Mouse (Mus musculus): ENCODE results near the gene Syt13.

Gene Syt13

DNA sequence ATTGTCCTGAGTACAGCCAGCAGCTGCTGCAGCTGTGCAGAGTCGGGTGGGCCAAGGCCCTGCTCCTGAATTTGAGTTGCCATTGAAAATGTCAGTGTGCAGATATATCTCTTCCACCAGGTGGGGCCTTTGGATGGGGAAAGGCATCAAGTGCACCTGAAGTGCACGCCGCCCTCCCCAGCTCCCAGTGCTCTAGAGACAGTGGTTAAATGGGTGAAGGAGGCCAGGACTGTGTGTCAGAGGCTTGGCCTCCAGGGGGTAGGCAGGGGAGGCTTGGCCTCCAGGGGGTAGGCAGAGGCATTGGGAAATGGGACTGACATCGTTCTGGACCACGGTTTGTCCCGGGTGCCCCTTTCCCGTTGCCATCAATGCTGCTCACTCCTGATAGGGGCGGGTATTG lies 51.4 kb downstream of the Syt13 start:
- peak; percentile 34 to 45 for DNase-seq

DNA sequence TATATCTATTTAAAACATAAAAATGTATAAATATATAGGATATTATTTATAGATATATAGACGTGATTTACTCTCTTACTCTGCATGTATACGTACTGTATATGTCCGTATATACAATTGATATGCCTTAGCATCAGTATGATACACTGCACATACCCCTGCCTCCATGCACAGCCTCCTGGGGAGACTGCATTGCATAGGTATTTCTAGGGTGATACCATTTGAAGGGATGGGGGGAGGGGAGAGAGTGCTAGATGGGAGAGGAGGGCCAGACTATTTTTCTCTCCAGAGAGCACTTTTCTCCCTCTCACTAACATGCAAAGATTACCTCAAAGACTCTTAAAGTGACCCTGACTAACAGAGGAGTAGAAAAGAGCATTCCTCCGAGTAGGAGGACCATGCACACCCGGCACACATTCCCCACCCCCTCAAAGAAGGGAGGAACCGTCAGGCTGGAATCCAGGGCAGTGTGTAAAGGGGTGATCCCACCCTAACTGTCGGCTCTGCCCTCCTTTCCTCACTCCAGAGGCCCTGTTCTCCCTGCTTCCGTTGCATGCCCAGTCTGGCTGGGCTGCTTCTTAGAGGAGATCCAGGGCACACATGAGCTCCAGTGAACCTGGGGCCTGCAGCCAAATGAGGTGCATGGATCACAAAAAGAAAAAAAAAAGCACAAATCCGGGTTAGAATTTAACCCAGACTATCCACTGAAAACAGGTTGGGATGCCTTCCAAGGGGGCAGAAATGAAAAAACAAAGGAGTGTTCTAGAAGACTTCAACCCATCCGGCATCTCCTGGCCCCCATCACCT lies 52.3 kb downstream of the Syt13 start:
- DNase-seq, result peak; percentile 30 to 82

DNA sequence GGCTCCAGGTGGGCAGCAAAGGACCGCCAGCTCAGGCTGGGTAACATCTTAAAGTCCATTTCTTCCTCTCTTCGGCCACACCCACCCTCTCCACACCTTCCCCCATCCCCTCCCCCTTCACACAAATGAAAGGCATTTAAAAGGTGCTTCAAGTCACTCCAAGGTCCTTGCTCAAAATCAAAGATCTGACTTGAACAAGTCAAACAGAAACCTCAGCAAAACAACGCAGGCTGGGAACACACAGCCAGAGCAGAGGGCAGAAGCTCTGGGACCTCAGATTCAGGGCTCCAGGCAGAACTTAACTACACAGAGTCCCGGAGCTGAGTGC lies 52.9 kb downstream of the Syt13 start:
- peak in 1 of 2 experiments; percentile 27 for DNase-seq

DNA sequence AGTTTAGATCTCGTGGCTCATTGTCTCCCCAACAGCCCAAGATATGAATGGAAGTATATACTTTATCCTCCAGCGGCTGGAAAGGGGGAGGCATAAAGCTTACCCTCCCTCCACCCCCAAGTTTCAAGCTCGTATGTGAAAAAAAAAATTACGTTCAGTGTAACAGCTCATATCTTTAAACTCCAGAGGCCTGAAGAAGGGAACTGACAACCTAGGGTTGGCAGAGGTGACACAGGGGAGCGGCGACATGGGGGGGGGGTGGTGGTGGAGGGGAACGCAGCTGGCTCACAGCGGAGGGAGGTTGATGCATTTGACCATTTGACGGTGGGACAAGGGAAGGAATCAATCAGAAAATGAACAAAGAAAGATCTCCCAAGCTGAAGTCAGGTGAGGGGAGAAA lies 56.2 kb downstream of the Syt13 start:
- DNase-seq, result no peak

DNA sequence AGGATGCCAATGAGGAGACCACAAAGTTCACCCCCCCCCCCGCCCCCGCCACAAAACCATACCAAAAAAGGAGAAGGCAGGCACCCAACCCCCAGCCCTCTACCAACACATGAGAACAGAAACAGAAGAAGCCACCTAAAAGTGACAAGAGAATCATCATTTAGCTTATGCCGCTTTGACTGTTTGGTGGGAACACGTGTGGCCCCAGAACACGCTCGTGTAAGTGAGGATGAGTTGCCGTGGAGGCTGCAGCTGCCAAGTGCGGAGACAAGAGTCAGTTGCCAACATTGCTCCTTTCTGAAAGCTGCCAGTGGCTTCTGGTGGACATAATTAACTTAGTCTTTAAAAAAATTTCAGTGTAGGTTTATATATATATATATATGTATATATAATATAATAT lies 56.6 kb downstream of the Syt13 start:
- no peak for DNase-seq

DNA sequence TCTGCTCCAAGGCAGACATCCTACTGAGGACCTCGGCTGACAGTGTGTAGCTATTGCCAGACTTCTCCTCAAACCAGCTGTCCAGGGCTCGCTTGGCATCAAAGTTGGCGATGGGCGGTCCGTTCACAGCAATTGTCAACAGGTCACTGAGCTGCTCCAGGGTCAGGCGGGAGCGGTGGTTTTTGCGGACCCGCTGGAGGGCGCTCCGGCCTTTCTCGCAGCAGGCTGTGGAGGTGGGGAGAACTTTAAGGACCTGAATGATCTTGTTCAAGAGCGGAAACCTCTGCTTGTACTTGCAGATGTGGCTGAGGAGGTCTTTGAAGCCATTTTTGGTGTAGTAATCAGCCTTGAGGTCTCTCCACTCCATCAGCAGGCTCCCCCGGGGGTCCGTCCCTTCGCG lies 57.2 kb downstream of the Syt13 start:
- no peak for DNase-seq

DNA sequence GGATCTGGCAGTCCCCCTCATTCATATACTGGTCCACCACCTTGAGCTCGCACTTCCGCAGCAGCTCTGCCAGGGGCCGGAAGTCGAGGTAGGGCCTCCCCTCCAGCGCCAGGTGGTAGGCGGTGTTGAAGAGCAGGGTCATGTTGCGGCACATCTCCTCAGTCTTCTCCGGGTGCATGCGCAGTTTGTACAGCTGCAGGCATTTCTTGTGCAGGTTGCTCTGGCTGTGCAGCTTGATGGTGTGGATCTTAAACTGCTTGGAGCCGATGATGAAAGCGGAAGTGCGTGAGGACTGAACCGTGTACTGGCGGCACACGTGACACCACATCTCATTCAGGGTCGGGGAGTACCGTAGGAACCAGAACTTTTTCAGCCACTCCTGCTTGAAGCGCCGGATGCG lies 58.7 kb downstream of the Syt13 start:
- no peak for DNase-seq

DNA sequence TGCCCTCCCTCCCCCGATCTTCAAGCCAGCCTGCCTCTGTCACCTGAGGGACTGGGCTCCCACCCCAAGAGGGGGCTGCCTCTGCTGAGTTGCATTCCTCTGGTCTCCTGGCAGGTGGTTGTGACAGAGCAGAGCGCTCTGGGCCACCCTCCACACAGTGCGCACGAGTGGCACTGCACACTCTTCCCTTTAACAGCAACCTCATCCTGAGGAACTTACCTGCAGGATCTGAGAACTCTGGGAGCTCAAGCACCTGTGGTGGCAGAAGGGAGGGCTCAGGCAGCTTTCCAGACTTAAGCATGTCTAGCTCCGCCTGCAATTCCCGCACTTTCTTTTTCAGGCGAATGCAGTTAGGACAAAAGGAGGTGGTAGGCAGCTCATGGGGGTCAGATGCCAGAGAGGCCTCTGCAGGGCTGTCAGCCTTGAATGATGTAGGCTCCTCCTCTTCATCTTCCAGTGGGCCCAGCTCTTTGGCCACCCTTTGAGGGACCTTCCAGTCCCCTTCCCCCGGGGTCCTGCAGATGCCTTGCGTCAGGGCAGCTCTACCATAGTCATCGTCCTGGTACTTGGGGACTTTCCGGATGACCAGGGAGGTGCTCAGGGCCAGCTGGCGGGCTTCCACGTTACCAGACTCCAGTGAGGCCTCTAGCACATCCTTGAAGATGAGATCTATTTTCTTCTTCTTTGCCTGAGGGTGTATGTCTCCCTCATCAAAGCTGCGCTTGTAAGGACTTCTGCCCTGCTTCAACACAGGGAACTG lies 60.3 kb downstream of the Syt13 start:
- peak; percentile 32 to 79 for DNase-seq

DNA sequence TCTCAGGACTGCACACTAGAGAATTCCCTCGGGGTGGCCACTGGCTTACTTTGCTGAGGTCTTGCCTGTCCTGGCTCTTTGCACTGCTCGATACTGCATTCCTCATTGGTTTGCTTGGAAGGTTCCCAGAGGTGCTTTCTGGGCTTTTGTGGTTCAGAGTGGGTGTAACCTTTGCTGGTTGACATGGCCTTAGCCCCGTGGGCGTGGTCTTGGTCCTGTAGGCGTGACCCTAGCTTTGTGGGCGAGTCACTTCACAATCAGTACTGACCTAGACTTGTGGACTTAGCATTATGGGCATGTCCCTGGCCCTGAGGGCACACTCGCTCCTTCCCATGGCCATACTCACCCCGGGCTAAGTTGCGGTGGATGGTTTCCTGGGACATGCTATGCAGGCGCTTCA lies 65.3 kb downstream of the Syt13 start:
- no peak for DNase-seq

DNA sequence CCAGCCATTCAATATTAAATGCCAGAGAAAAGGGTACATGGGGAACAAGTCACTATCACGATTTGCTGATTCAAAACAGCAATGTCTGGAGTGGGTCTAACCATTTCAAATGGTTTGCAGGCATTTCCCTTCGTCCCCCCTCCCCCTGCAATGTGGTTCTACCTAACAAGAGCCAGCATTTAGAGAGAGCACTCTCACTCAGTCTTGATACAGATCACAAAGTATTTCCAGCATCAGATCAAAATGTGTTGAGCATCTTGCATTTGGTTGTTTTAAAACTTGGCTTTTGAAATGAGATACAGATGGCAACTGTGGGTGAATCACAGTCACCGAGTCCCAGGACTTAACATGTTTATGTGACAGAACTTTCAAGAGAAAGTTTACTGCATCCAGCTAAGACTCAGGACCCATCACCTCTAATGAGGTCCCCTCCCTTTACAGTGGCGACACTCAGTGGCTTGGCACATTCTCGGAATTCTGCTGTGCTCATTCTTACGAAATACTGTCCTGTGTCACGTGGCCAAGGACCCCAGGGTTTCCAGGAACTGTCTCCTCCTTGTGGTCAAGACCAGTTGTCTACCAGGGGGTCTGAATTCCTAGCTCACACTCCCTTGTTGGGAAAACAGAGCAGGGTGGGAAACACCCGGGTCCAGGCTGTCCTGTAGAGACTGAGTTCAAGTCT lies 67.8 kb downstream of the Syt13 start:
- peak; percentile 60 to 67 for DNase-seq

DNA sequence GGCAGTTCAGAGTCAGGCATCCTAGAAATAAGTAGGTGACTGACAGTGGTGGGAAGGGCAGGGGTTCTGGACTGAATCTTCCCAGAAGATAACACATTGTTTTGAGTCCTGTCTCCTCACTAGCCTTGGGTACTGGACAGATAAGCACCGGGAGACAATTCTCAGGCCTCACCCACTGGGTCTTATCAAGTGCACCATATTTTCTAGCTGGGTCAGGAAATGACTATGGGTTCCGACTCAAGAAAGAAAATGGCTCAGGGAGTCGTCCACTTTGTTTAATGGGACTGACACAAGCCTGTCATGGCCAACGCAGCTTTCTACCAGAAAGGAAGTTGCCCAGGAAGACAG lies 68.3 kb downstream of the Syt13 start:
- DNase-seq, result no peak

DNA sequence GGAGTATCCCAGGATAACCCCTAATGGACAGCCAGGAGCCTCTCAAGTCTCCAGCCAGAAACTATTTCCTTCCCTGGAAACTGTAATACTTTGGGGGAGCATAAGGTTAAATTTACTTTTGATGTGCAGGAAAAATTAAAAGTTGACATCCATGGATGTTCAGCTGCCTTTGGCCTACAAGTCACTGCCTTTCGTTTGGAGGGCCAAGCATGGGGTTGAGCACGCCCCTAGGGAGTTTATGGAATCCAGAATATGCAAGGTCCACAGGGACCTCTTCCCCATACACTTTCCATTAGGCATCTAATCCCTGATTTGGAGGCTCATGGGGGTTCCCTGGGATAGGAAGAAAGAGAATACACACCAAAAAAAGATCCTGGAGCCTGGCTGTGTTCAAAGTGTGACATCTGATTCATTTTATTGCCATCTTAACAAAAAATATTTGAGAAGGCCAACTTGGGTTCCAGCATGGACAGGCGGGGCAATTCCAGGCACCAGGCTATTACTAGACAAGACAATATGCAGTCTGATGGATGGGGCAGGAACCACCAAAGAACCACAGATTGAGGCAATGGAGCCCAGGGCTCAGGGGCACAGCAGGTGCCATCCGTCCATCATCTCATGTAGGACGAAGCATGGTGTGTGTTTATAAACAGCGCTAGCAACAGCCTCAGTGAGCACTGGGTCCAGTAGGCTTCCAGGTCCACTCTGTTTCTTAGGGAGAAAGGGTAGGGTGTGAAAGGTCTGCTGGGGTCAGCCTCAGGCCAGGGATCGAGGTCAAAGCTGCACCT lies 69.6 kb downstream of the Syt13 start:
- no peak for DNase-seq

DNA sequence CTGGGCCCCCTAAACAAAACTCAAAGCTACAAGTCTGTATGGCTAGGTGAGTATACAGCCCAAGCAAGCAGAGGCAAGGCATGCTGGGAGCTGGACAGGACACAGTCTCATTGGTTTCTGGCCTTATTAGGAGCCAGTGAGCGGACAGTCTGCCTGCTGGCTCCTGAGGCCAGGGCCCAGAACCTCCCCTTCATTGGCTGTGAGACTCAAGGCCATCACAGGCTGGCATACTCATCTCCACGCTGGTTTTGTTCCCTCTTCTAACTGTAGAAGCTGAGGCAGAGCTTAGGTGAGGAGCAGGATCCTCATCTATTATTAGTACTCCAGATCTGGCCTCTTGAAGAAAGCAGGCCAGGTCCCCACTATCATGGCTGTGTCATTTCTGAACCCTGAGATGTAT lies 70.3 kb downstream of the Syt13 start:
- no peak for DNase-seq

DNA sequence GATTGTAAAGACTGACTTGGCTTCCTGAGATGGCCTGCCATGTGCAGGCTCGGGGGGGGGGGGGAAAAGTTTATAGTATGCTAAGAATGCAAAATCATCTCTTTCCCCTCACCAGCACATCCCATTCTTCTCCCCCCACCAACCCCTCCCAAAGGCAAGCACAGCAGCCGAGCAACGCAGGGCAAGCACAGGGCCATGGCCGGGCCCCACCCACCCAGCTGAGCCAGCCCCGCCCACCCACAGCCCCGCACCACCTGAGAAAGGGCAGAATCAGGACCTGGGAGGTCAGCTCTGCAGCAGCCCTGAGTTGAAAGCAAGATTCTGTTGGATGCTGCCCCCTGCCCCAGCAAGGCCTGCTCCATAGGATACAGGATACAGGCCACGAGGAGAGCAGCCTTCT lies 70.7 kb downstream of the Syt13 start:
- DNase-seq, result no peak

DNA sequence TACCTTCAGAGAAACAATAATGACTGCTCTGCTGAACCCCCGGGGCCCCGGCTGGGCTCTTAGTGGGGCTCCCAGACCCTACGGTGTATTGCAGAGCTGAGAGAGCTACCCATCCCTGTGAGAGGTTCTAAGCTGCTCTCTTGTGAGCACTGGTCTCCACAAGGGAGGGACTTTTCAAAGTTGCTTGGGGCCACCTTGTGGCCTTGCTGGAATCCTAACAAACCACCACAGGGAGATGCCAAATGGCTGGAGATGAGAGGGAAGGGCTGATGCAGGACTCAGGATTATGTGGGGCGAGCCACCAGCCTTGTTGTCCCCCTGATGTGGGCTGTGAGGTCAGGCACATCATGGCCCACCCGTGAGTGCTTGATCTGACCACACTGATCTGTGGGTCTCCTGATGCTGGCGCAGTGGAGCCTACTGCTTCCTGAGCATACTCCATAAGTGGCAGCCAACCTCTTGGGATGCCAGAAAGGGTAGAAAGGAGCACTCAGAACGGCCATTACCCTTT lies 72.3 kb downstream of the Syt13 start:
- DNase-seq, result peak in 1 of 2 experiments; percentile 31

DNA sequence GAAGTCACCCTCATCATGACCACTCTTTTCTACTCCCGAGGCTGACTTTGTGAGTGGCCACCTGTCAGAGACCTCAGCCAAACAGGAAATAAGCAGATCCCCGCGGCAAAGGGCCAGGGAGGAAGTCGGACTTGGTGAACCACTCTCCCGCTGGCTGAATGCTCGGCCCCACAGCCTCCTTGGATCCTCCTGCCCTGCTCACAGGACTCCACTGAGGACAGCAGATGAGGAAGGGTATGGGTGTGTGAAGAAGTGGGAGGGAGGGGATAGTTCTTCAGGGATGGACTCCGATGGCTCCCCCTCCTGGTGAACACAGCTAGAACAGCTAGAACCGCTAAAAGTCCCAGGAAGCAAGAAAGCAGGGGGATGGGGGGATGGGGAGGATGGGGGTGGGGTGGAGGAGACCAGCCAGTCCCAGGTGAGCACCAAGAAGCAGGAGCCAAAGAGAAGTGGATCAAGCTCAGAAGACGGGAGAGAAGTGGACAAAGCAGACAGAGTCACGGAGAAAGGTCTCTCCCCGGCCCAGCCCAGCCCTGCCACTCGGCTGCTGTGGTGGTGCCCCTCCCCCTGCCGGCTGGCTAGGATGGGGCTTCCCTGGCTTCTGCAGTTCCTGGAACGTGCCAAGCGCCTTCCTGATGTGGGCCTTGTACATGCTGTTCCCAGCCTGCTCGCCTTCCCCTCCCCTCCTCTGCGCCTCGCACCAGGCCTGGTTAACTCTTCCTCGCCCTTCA lies 73.2 kb downstream of the Syt13 start:
- peak; percentile 83 to 92 for DNase-seq

DNA sequence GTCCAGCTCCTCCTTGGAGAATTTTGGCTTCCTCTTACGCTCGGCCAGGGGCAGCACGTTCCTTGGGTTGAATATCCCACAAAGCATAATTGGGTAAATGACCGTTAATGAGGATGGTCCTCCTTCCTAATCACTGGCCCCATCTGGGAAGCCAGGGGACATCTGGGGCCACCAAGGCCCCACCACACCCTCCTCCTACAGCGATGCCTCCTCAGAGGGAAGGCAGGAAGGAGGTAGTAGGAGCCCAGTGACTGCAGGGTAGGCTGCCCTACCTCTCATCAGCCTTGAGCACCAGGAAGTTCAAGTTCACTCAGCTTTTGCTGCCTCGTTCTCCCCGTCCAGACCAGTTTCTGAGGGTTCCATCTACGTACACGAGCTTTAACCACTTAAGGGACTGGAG lies 74.7 kb downstream of the Syt13 start:
- no peak for DNase-seq

DNA sequence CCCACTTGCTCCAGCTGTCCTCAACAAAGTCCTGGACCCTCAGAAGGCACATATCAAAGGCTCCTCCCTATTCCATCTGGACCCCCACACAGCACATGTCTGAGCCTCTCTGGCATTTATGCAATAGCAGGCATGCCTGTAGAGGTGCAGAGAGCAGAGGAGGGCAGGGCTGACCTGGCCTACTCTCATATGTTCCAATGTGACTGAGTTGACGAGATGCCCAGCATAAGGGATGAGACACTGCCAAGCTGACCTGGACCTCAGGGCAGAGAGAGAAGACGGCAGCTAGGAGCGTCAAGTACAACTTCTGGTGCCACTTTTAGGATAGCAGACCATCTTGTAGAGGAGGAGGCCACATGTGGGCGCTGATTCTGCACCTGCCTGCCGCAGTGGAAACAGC lies 77.1 kb downstream of the Syt13 start:
- no peak for DNase-seq

DNA sequence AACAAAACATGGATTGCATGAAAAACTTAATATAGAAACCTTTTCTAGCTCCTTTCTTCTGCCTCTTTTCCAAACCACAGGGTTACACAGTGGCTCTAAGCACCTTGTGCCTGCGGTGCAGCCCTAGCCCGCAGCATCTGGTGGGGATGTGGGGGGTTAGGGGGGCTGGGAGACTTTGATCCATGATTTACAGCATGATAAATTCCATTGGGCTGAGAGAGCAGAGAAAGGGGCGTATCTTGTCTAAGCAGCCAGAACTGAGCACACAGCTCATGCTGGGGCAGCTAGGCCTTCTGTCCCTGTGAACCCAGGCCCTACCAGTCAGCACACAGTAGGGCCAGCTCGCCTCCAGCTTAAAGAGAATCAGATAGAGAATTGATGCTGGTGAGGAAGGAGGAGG lies 90.1 kb downstream of the Syt13 start:
- no peak for DNase-seq
